Mouse (Mus musculus) left cerebral cortex, postnatal 4 days (tissue): ENCODE measurements around the gene Ano6. TPM values are rescaled to one million over a fixed set of nuclear protein-coding genes. Genes with fewer than 3 reads are reported as not detected.

Experiments used
- DNase-seq: peaks from one replicate; pipeline ENCODE4 v3.0.0-alpha.2; 2022
- intact Hi-C: fragments of 180-260 bp; cut with DNase I; formaldehyde crosslinking; loops from one replicate; pipeline ENCODE4 v1.15.1; 2025
- total RNA-seq, 2 experiments: library from RNA; stranded (reverse); gene quantifications; 2 replicates each; pipeline ENCODE4 v1.2.3; 2021

Gene Ano6
- total RNA-seq, 2 experiments from 2014 or later = 26.9 to 27.2 TPM

- intact Hi-C loops = no loop called here
- DNase-seq = no peak
Measured at GRCm38 (mm10) chr15:95767825-95768224, 22.8 kb upstream of the Ano6 start.

DNA sequence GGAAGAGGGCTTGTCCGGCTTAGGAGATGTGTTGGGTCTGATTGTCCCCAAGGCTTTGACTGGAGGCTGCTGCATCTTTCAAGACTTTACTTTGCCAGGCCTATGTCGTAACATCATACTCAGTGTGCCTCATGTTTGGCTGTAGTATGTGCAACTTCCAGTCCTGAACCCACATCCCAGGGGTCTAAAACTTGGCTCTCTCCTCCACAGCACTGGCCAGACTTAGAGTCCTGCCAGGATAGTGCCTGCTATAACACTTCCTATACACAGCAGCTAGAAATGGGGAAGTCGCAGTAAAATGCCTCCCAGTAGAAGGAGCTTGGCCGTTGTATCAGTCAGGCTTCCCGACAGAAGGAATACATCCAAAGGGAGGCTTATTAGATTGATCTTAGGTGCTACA is 21.9 kb upstream of the Ano6 start:
- intact Hi-C loops = no loop called here
- no peak for DNase-seq

DNA sequence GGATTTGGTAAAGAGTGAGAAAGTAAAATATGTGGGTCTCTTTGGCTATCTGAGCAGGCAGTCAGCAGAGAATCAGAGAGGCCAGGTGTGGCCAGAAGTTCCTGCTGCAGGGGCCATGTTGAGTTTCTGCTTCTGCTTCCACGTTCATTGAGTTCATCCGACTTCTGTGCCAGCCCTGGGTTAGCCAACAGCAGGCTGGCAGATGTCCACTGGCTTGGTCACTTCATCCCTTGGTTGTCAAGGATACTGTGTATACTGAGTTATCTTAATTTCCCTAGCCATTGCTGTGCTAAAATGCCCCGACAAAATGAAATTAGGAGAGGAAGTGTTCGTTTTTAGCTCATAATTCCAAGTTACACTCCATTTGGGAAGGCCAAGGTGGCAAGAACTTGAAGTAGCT is 21.1 kb upstream of the Ano6 start:
- intact Hi-C loops = no loop called here
- peak; percentile 56 for DNase-seq

DNA sequence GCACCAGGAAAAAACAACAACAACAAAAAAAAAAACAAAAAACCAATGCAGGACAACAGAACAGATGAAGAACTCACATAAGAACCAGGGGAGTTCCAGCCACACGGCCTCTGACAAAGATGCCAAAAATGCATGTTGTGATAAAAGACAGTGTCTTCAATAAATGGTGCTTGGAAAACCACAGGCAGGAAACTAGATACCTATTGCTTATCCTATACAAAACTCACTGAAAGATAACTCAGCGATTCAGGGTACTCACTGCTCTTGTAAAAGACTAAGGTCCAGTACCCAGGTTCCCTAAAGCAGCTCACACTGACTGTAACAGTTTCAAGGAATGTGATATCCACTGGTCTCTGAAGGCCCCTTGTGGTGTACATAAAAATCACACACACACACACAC is 20.3 kb upstream of the Ano6 start:
- DNase-seq = no peak
- intact Hi-C loops = no loop called here

DNA sequence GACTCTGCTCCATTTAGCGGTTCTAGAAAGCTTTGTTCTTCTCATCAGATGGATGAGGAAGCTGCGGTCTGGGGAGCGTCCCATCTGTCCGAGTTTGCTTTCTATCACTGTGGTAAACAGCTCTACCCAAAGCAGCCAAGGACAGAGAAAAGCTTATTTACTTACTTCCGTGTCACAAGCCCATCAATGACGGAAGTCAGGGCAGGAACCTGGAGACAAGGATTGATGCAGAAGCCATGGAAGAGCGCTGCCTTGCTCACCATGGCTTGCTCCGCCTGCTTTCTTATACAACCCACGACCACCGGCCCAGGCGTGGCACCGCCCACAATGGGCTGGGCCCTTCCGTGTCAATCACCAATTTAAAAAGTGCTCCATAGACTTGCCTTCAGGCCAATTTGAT is 18.3 kb upstream of the Ano6 start:
- intact Hi-C loops = no loop called here
- no peak for DNase-seq

GRCm38 (mm10) chr15:95772861-95773836 is 17.5 kb upstream of the Ano6 start:
- DNase-seq = peak; percentile 59
- intact Hi-C loops = no loop called here

DNA sequence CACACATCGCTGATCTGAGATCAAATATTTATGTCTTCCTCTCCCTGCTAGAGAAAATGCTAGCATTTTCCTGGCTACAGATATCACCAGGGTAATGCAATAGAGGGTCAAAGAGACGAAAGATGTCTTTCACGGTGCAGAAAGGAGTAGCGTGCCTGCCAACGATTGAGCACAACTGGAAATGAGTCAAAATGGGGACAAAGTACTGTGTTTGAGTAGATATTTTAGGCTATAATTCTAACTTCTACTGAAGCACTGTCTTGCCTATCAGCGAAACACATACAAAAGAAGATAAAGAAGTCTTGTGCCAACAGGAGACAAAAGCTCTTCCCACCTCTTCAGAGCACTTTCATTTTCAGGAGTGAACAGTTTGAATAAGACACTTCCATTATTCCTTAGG is 16.4 kb upstream of the Ano6 start:
- no peak for DNase-seq
- intact Hi-C loops = no loop called here

DNA sequence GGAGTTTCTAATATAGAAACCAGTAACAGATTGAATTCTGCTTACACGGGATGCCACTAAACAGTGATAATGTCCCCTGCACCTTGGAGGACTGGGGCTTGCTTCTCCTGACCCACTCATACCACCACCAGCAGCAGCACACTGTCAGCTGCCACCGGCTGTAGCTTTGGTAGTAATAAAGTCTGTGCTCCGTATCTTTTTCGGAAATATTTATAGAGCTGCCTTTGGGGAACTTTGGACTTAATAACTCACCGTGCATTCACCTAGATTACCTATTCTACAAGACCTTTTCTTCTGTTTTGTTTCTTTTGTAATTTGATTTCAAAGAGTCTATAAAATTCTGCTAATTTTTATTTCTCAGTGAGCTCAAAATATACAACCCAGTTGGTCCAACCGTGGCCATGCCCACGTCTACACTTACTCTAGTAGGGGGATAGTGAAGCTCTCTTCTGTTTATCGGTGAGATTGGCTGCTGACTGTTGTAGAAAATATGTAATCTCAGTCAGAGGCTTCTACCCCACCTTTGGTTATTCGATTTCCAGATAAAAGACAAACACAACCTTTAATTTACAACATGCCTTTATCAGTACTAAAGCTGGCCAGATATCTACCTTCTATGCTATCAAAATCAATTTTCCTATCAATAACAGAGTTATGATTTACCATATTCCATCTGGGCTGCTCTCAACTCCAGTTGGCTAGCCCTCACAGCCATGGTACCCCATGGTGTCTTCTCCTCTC is 15.8 kb upstream of the Ano6 start:
- DNase-seq = no peak
- intact Hi-C loops = no loop called here

GRCm38 (mm10) chr15:95777743-95778142 is 12.9 kb upstream of the Ano6 start:
- no peak for DNase-seq
- intact Hi-C loops = no loop called here

GRCm38 (mm10) chr15:95778710-95779109 is 11.9 kb upstream of the Ano6 start:
- intact Hi-C loops = no loop called here
- DNase-seq = no peak

GRCm38 (mm10) chr15:95786624-95787023 is 4.0 kb upstream of the Ano6 start:
- no peak for DNase-seq
- intact Hi-C loops = no loop called here

- DNase-seq = no peak
- intact Hi-C loops = no loop called here
Measured at GRCm38 (mm10) chr15:95787578-95787977, 3.1 kb upstream of the Ano6 start.

GRCm38 (mm10) chr15:95789562-95790528 is 798 bp upstream of the Ano6 start:
- DNase-seq = peak; percentile 15
- intact Hi-C loops = loop anchor here (10.0 kb wide), 1 partner anchor 495 kb away; the partner anchor contains the start of gene Arid2

- DNase-seq = no peak
- intact Hi-C loops = loop anchor here (10.0 kb wide), 1 partner anchor 494 kb away; the partner anchor contains the start of gene Arid2
Measured at GRCm38 (mm10) chr15:95791141-95791791, 623 bp downstream of the Ano6 start.

DNA sequence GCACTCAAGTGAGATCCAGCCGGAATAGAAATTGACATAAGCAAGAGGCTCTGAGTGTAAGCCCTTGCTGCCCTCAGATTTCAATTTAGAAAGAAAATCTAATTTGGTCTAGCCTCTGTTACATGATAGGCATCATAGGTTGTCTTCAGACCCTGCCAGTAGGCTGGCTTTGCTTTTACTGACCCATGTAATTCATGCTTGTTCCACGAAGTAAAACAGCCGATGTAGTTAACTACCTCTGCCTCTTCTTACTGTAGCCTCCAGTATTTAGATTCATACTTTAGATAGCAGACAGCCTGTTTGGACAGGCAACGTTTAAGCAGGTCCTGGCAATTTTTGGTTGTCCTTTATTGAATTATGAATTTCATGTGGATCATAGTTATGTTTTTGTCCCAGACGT is 1.2 kb downstream of the Ano6 start:
- intact Hi-C loops = loop anchor here (10.0 kb wide), 1 partner anchor 493 kb away; the partner anchor contains the start of gene Arid2
- DNase-seq = no peak

- intact Hi-C loops = loop anchor here (10.0 kb wide), 1 partner anchor 492 kb away; the partner anchor contains the start of gene Arid2
- DNase-seq = peak; percentile 8
Measured at GRCm38 (mm10) chr15:95792261-95793260, 1.9 kb downstream of the Ano6 start.

DNA sequence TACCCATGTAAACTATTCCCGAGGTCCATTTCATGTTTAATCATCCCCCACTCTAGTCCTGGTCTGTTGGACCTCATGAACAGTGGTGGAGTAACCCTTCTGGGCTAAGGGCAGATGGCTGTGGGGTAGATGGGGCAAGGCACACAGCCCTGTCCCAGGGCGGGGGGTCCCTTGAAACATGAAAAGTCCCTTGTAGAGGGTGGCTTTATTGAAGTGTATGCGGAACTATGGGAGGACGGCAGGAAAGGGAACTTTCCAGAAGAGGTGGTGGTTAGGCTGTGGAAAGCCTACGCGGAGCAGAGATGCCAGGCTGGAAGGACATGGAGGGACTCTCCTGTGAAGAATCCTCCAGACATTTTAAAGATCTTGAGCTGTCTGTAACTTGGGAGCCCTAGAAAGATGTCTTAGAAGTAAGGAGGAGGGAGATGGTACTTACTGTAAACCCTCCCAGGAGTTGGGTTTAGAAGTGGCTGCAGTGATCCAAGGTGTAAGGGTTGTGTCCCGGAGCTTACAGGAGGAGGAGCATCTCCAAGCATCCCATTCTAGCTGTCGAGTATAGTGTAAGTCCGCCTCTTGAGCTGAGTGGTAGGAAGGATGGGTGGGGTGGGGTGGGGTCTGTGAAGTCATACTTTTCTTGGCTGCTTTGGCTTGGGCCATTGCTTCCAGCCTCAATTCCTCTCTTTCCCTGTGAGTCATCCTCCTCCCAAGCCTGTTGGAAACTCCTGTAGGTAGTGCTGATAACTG is 3.3 kb downstream of the Ano6 start:
- intact Hi-C loops = loop anchor here (10.0 kb wide), 1 partner anchor 491 kb away; the partner anchor contains the start of gene Arid2
- DNase-seq = no peak
